8 mouse cellular contexts compared by ENCODE assay signal in genomic region chr3:122275111-122275510, GRCm38 (mm10). TPM values are rescaled to one million over a fixed set of nuclear protein-coding genes. Genes with fewer than 3 reads are reported as not detected.
A peak's percentile ranks its signal among the peaks of the same experiment; 100 is the strongest.
DNase-seq lines count a peak whose midpoint lies in the region; ATAC-seq and TF ChIP-seq lines count a peak whose summit lies in the region.

No protein-coding gene starts in this region.

- H3K4me1 ChIP-seq in embryonic facial prominence, embryonic 14.5 days (ENCODE audit: control insufficient read depth, insufficient read depth, low read length): peaks cover 27% of the 10 kb centered on the region
- no peaks in the 10 kb centered on the region for H3K4me1 ChIP-seq in intestine, postnatal 0 days (replicated peaks; ENCODE audit: control insufficient read depth, insufficient read depth, low read length)
- peaks cover 41% of the 10 kb centered on the region for H3K4me1 ChIP-seq in neural tube, embryonic 13.5 days (replicated peaks)

- peaks cover 50% of the 10 kb centered on the region for H3K36me3 ChIP-seq in embryonic facial prominence, embryonic 14.5 days (ENCODE audit: control insufficient read depth, insufficient read depth, low read length)
- H3K36me3 ChIP-seq in intestine, postnatal 0 days (ENCODE audit: control insufficient read depth, insufficient read depth): peaks cover 40% of the 10 kb centered on the region
- H3K36me3 ChIP-seq in neural tube, embryonic 13.5 days: peaks cover 49% of the 10 kb centered on the region

- no peak for DNase-seq in layer of hippocampus, adult 2 months (ENCODE audit: low spot score in 2 of 2)
- no peak for DNase-seq in layer of hippocampus, adult 9-10 months (ENCODE audit: low spot score)
- no peak for DNase-seq in embryonic facial prominence, embryonic 14.5 days (ENCODE audit: low spot score)
- no peak for DNase-seq in cerebellum, adult 8-10 months

- peak overlapping the region; percentile 92 for H3K9ac ChIP-seq in embryonic facial prominence, embryonic 14.5 days (ENCODE audit: low read depth, low read length)
- H3K9ac ChIP-seq in intestine, postnatal 0 days (ENCODE audit: low read depth, low read length): 0 out of 2 replicates have a peak overlapping the region, but pooled peaks have one; percentile 84
- H3K9ac ChIP-seq in neural tube, embryonic 13.5 days: peak overlapping the region; percentile 84; the same call in 1 of the 2 replicates

- peak overlapping the region; percentile 86 for H3K4me2 ChIP-seq in embryonic facial prominence, embryonic 14.5 days (ENCODE audit: low read depth, low read length)
- peak overlapping the region; percentile 65 for H3K4me2 ChIP-seq in intestine, postnatal 0 days (replicated peaks; ENCODE audit: low read depth)
- peak overlapping the region; percentile 75 for H3K4me2 ChIP-seq in neural tube, embryonic 13.5 days

- H3K9me3 ChIP-seq in embryonic facial prominence, embryonic 14.5 days (ENCODE audit: control insufficient read depth, low read length): no peaks in the 10 kb centered on the region
- H3K9me3 ChIP-seq in intestine, postnatal 0 days (ENCODE audit: control insufficient read depth): no peaks in the 10 kb centered on the region
- no peaks in the 10 kb centered on the region for H3K9me3 ChIP-seq in neural tube, embryonic 13.5 days

- no peak overlapping the region for H3K27ac ChIP-seq in layer of hippocampus, adult 2 months
- H3K27ac ChIP-seq in embryonic facial prominence, embryonic 14.5 days (replicated peaks; ENCODE audit: low read depth, low read length): no peak overlapping the region
- H3K27ac ChIP-seq in intestine, postnatal 0 days (ENCODE audit: low read depth, low read length): no peak overlapping the region
- no peak overlapping the region for H3K27ac ChIP-seq in neural tube, embryonic 13.5 days (replicated peaks)

- TF ChIP-seq CTCF in layer of hippocampus, adult 2 months (conservative IDR thresholded peaks at IDR 0.05): no peak
- TF ChIP-seq CTCF in intestine, postnatal 0 days (IDR thresholded peaks at IDR 0.05; ENCODE audit: low read depth): no peak

- ATAC-seq in embryonic facial prominence, embryonic 14.5 days (ENCODE audit: low read depth): no peak
- no peak for ATAC-seq in intestine, postnatal 0 days
- no peak for ATAC-seq in neural tube, embryonic 13.5 days (ENCODE audit: low read depth)
- ATAC-seq in granulocyte monocyte progenitor cell, adult 5-6 weeks (replicated peaks; ENCODE audit: poor library complexity, severe bottlenecking): no peak
- no peak for ATAC-seq in inflammation-experienced regulatory T-cells, adult 6 months

- peak overlapping the region; percentile 99 for H3K4me3 ChIP-seq in layer of hippocampus, adult 2 months
- H3K4me3 ChIP-seq in embryonic facial prominence, embryonic 14.5 days (ENCODE audit: low read depth, low read length): peak overlapping the region; percentile 99
- H3K4me3 ChIP-seq in intestine, postnatal 0 days (ENCODE audit: low read depth, low read length): peak overlapping the region; percentile 94
- H3K4me3 ChIP-seq in neural tube, embryonic 13.5 days: peak overlapping the region; percentile 66

- no peaks in the 10 kb centered on the region for H3K27me3 ChIP-seq in embryonic facial prominence, embryonic 14.5 days (replicated peaks; ENCODE audit: control insufficient read depth, insufficient read depth, low read length)
- H3K27me3 ChIP-seq in intestine, postnatal 0 days (replicated peaks; ENCODE audit: control insufficient read depth, insufficient read depth, low read length): no peaks in the 10 kb centered on the region
- no peaks in the 10 kb centered on the region for H3K27me3 ChIP-seq in neural tube, embryonic 13.5 days

- WGBS in embryonic facial prominence, embryonic 14.5 days: 67% methylated on average over 10 of the region's 10 CpGs
- 67% methylated on average over 10 of the region's 10 CpGs for WGBS in intestine, postnatal 0 days
- 75% methylated on average over 10 of the region's 10 CpGs for WGBS in neural tube, embryonic 13.5 days

RNA-seq across cellular contexts. Expression of gene Dnttip2, which starts 0.9 kb away (rescaled TPM):
- total RNA-seq in layer of hippocampus, adult 2 months (2021): 10 to 100 TPM; 30.1 to 30.5 TPM
- 61.8 and 68.3 TPM in 2 replicates for polyA plus RNA-seq in embryonic facial prominence, embryonic 14.5 days (2014; fragmentation: Nextera tagmentation; extraction: Ambion mirVana)
- polyA plus RNA-seq in intestine, postnatal 0 days (2015; fragmentation: Nextera tagmentation; extraction: Ambion mirVana): 42.4 and 44.9 TPM in 2 replicates
- polyA plus RNA-seq in neural tube, embryonic 13.5 days (2015; fragmentation: Nextera tagmentation; extraction: Ambion mirVana): 56.6 and 61.0 TPM in 2 replicates
- total RNA-seq in granulocyte monocyte progenitor cell, adult 5-6 weeks (2014; fragmentation: Nextera tagmentation): 89.0 and 109 TPM in 2 replicates
- total RNA-seq in granulocyte monocyte progenitor cell, adult 5-6 weeks (2017): 109 and 114 TPM in 2 replicates
- polyA plus RNA-seq in inflammation-experienced regulatory T-cells, adult 6 months (2017; shearing (Covaris generic)): 100 to 1,000 TPM; 101 to 118 (median 101) TPM

RNA-seq across cellular contexts. Expression of gene Bcar3, which starts 18.8 kb away (rescaled TPM):
- total RNA-seq in layer of hippocampus, adult 2 months (2021): 10 to 100 TPM in 1 of 2 experiments, 1 to 10 TPM in 1; 9.4 to 10.0 TPM
- polyA plus RNA-seq in embryonic facial prominence, embryonic 14.5 days (2014; fragmentation: Nextera tagmentation; extraction: Ambion mirVana): 10.0 and 11.3 TPM in 2 replicates
- polyA plus RNA-seq in intestine, postnatal 0 days (2015; fragmentation: Nextera tagmentation; extraction: Ambion mirVana): 33.5 and 33.8 TPM in 2 replicates
- 9.1 and 9.4 TPM in 2 replicates for polyA plus RNA-seq in neural tube, embryonic 13.5 days (2015; fragmentation: Nextera tagmentation; extraction: Ambion mirVana)
- total RNA-seq in granulocyte monocyte progenitor cell, adult 5-6 weeks (2014; fragmentation: Nextera tagmentation): not detected in 2 replicates
- total RNA-seq in granulocyte monocyte progenitor cell, adult 5-6 weeks (2017): 0.77 and 0.86 TPM in 2 replicates
- under 1 TPM in 1 of 3 experiments, not detected in 2; 0.58 TPM for polyA plus RNA-seq in inflammation-experienced regulatory T-cells, adult 6 months (2017; shearing (Covaris generic))

RNA-seq across cellular contexts. Expression of gene Gclm, which starts 29.8 kb away (rescaled TPM):
- 10 to 100 TPM; 53.3 to 70.3 TPM for total RNA-seq in layer of hippocampus, adult 2 months (2021)
- polyA plus RNA-seq in embryonic facial prominence, embryonic 14.5 days (2014; fragmentation: Nextera tagmentation; extraction: Ambion mirVana): 62.0 and 76.0 TPM in 2 replicates
- 382 and 400 TPM in 2 replicates for polyA plus RNA-seq in intestine, postnatal 0 days (2015; fragmentation: Nextera tagmentation; extraction: Ambion mirVana)
- 41.2 and 48.4 TPM in 2 replicates for polyA plus RNA-seq in neural tube, embryonic 13.5 days (2015; fragmentation: Nextera tagmentation; extraction: Ambion mirVana)
- 74.4 and 94.6 TPM in 2 replicates for total RNA-seq in granulocyte monocyte progenitor cell, adult 5-6 weeks (2014; fragmentation: Nextera tagmentation)
- total RNA-seq in granulocyte monocyte progenitor cell, adult 5-6 weeks (2017): 37.8 and 46.7 TPM in 2 replicates
- polyA plus RNA-seq in inflammation-experienced regulatory T-cells, adult 6 months (2017; shearing (Covaris generic)): 10 to 100 TPM in 1 of 3 experiments, 1 to 10 TPM in 2; 5.8 to 10.5 (median 9.3) TPM
